Mouse (Mus musculus) kidney, postnatal 25 days (tissue): ENCODE measurements around the gene Nop16.

Experiments used
- DNase-seq, 2 experiments: peaks; one replicate each; pipeline ENCODE4 v3.0.0; 2021; ENCODE audit warnings: mixed read lengths in 2 of 2

Gene Nop16

DNA sequence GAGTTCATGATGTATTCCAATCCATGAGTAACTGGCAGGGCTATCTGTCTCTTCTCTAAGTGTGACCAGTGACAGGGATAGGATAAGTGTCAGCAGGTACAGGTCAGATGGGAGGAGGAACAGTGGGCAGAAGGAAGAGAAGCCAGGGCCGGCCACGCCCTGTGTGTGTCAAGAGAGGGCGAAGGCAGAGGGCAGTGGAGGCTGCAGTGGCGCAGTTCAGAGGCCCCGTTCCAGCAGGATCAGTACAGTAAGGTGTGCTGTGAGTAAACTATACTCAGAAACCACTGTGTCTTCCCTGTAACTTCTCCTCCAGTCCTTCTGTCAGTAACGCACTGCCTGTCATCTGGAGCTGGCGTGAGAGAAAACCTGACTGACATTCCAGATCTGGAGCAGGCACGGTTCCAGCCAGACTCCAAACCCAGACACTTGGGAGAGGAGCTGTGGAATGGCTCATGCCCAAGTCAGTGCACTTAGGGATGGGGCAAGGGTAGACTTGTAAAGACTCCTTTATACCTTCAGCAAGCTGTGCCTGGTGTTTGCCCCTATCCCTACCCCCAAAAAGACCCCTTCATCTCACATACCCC, 6.3 kb upstream of the Nop16 start:
- DNase-seq = peak; percentile 40 to 53

DNA sequence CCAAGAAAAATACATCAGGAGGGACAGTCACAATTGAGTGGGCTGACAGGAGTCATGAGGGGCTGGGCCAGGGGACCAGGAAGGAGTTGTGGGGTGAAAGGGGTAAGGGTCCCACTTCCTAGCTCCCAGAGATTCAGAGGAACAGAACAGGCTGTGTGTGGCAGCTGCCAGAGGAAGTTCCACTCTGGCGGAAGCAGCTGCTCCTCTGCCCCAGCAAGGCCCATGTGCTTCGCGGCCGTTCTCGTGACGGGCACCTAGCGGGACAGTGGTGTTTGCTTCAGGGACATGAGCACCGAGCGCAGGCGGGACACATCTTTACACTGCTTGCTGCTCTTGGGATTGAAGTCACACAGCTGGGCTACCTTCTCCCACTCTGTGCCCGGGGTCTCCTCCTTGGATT, 3.7 kb upstream of the Nop16 start:
- peak in 1 of 2 experiments; percentile 41 for DNase-seq

DNA sequence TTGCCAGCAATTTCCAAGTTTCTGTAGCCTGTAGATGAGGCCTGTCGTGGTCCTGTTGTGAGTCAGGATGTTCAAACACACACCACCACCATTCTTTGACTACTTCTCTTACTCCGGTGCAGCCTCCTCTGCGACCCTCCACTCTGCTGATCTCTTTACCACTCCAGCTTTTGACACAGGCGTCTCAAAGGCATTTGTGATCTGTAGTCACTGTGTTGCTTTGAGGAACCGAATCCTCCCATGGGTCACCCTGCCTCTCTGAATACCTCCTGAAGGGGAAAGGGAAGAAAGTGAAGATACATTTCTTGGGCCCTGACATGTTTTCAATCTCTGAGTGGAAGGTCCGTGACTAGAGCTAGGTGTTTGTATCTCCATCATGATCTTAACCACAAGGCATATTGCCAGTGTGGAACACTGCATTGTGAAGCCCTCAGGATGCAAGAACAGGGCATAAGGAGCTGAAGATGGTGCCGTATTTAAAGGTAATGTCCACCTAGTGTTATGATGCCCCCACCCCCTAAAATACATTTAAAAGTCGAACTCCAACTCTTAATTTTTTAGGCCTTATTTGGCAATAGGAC, 2.0 kb upstream of the Nop16 start:
- no peak for DNase-seq

DNA sequence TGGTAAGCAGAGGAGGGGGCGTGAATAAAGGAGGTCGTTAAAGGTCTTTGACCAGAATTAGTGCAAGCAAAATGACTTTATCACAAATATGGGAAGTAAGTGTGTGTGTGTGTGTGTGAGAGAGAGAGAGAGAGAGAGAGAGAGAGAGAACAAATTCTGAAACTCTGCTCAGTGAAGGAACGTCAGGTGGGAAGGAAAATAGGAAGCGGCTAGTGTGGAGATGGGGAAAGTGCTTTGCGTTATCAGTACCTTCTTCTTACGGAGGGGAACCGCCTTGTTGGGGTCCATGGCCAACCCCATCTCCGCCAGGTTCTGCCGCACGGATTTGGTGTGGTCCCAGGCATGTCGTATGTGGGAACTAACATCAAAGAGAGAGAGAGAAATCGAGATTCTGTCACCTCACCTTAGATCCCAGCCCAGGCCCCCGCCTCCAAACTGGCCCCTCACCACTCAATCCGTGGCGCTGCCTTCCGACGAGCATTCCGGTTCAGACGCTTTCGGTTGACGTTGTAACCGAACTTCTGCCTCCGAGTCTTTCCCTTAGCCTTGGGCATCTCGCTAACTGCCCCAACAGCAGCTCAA, 385 bp downstream of the Nop16 start:
- DNase-seq = no peak

DNA sequence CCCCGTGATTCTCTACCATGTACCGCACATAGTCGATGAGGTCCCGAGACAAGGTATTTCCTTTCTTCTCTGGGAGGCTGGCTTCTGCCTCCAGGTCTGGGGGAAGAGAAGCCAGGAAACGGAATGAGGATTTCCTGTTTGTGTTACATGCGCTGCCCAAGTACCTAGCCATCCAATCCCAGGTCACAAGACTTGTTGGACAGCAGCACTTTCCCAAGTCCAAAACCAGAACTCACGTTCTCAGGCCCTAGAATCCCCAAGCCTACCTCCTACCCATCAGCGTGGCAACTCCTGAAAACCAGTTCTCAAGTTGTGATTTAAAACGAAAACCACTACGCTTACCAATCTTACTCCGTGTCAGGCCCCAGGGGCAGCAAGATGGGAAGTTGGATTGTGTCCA, 4.1 kb downstream of the Nop16 start:
- DNase-seq = no peak

DNA sequence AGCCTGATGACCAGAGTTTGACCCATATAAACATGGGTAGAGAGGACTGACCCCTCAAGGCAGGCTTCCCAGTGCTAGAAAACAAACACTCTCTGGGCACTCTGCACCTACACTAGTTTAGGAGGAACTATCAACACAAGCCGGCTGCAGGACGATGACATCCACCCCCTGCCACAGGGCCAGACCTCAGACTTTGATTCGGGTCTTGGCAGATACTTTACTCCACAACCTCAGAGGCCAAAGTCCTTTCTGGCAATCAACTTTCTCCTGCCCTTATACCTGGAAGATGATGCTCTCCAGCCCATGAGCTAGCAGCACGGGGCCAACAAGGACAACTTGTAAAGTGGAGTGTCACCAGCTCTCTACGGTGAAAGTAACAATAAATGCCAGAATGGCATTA, 7.0 kb downstream of the Nop16 start:
- peak; percentile 37 to 75 for DNase-seq

DNA sequence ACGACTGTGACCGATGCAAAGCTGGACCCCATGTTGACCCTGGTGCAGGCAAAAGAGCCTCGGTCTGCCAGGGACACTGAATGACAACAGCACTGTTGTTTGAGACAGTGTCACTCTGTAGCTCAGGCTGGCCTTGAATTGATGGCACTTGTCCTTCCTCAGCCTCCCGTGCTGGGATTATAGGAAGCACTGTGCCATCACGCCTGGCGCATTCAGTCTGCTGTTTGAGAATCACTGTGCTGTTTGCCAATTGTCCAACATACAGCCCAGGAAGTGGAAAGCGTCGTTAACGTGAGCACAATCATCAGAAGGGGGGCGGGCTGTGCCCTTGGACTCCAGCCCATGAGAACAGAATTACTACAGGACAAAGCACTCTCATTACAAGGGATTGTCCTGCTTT, 7.8 kb downstream of the Nop16 start:
- no peak for DNase-seq

DNA sequence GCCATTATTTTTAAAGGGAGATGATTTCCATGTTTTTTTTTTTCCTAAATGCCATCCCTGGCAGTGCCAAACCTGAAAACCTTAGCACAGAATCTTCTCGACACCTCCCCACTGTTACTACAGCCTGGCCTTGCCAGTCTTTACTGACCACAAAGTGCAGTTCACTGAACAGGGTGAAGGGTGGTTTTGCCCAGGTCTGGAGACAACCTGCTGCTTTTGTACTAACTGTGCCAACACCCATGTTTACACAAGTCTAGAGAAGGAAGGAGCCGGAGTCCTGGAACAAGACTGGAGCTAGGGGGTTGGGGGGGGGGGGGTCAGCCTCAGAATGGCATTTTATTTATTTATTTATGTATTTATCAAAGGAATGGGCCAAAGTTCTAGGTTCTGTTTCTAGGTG, 8.5 kb downstream of the Nop16 start:
- peak in 1 of 2 experiments; percentile 50 for DNase-seq

DNA sequence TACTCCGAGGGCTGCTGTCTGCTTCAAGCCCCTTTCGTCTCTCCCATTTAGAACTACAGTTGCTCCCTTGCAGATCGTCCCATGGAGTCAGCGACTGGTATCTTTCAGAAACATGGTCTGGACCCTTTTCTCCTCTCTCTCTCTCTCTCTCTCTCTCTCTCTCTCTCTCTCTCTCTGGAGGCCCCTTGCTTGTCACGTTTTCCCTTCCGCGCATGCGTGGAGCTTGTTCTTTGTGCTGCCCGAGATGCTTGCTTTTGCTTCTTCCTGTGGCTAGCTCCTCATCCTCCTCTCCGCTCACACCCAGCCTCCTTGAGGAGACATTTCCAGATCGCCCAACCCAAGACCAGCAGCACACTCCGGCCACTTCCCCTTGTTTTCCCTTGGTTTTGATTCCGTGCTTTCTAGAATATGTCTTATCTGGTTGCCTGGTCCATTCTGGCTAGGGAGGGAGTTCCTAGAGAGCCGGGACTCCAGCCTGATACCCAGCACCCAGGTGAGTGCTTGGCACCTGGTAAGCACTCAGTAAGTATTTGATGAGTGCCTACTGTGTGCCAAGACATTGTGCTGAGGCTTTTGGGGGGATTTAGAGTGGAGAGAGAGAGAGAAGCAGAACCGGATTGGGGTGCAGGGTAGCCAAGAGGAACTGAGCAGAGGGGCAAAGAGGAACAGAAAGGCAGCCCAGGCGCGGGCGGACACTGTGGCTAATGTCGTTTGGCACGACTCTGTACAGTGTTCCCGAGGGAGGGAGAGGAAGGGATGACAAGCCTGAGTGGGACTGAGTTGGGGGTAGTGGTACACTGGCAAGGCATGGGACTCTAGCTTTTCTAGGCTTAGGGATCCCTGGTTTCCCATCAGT, 12.0 kb downstream of the Nop16 start:
- no peak for DNase-seq

DNA sequence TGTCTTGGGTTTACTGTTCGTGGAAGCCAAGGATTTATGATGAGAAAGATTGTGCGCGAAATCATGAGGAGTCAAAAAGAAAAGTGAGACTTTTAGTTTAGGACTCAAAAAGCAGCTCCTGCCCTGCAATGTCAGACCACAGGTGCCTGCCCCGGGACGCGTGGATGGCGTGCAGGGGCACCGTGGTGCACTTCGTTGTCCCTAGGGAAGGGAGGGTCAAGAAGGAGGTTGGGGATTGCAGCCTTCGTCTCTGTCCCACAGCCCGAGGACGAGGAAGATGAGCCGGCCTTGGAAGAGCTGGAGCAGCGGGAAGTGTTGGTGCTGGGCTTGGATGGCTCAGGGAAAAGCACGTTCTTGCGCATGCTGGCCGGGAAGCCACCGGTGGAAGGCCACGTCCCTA, 14.4 kb downstream of the Nop16 start:
- DNase-seq = peak in 1 of 2 experiments; percentile 46

DNA sequence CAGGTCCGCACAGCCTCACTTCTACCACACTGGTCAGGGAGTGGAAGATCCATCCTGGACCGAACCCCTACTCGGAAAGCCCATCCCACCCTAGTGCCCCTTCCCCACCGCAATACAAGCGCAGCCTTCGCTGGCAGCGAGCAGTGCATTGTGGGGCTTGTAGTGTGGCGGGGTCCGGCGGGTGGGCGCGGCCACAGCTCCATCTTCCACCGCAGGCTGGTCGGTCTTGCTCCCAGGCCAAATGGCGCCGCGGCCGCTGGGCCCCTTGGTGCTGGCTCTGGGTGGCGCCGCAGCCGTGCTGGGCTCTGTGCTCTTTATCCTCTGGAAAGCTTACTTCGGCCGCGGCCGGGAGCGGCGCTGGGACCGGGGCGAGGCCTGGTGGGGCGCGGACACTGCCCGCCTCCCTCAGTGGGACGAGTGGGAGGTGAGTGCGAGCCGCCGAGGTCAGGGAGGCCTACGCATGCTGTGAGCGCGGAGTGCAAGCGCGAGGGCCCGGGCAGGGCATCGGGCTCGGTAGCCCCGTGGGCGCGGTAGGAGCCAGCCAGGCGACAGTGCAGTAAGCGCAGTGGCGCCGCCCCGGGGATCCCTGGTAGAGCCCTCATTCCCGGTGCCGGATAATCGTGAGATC, 14.9 kb downstream of the Nop16 start, which contains the start of gene Arl10:
Gene Arl10 (plus strand): TSS at position 162 of the 628 bp plus-strand sequence.
- DNase-seq = peak; percentile 80 to 91

DNA sequence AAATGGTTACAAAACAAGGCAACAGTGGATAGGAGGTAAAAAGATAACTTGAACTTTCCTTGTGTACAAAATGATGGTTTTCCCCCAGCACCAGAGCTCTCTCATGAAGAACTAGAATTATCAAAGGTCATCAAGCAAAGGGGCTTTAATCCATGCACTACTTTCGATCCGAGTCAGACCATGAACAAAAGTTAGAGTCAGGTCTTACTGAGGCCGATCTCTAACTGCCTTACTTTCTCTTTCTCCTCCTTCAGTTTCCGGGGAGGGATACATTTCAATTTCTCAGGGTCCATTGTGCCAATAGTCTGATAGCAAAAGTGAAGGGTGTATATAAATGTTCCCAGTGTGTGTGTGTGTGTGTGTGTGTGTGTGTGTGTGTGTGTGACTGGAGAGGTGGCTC, 17.3 kb downstream of the Nop16 start:
- DNase-seq = no peak

DNA sequence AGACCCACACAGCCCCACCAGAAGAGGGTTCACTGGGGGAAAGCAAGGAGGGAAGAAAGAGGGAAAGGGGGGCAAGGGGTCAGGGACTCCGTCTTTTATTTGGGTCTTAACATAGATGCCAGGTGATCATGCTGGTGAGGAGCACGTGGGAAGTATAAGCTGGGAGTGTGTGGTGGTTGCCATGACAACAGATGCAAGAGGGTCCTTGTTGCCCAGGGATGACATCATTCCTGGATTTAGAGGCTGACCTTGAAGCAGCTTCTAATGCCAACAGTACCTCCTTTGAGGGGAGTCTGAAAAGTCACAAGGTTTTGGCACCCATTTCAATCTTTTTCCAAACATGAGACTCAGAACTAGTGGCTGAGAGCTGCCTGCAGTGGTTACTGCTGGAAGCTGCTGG, 18.3 kb downstream of the Nop16 start:
- no peak for DNase-seq

DNA sequence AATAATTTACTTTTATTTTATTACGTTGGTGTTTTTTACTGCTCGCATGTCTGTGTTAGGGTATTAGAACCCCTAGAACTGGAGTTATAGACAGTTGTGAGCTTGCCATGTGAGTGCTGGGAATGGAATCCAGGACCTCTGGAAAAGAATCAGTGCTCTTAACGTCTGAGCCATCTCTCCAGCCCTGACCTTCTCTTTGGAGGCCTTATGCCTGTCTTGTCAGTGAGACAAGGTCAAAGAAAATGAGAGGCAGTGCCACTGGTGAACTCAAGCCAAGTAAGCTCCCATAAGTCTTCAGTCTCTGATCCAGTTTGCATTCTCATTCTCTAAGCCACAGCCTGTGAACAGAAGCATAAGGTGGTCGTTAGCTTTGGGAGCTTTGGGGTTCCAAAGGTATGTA, 19.2 kb downstream of the Nop16 start:
- no peak for DNase-seq

DNA sequence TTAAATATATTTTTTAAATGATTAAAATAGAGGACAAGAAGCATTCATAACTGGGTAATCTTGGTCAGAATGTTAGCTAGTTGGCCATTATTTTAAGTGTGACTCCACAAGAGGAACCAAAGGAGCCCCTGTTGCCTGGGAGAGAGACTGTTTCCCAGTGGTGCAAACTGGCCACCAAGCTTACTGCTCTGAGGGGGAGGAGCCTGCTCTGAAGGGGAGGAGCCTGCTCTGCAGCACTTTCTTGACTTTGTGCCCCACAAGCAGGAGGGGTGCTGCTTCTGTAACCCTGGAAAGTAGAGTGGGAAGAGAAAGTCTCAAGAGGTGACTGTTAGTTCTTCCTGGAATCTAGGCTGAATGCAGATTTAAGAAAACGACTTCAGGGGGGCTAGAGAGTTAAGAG, 20.6 kb downstream of the Nop16 start:
- DNase-seq = no peak

DNA sequence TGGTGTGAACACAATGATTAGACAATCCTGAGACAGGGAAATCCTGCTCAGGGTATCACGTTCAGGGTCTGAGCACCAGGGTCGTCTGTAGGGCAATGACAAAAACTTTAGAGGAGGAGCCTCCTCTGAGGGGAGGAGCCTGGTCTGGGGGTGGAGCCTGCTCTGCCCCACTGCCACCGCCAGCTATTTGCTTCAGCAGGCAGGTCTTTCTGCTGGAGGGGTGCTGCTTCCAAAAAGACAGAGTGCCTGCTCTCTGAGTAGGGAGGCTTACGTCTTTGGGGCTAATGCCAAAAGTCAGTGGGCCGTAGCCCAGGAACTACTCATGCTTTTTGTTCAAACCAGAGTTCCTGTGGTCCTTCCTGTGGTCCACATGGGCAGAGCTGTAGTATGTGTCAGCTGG, 21.5 kb downstream of the Nop16 start:
- peak; percentile 42 to 65 for DNase-seq

DNA sequence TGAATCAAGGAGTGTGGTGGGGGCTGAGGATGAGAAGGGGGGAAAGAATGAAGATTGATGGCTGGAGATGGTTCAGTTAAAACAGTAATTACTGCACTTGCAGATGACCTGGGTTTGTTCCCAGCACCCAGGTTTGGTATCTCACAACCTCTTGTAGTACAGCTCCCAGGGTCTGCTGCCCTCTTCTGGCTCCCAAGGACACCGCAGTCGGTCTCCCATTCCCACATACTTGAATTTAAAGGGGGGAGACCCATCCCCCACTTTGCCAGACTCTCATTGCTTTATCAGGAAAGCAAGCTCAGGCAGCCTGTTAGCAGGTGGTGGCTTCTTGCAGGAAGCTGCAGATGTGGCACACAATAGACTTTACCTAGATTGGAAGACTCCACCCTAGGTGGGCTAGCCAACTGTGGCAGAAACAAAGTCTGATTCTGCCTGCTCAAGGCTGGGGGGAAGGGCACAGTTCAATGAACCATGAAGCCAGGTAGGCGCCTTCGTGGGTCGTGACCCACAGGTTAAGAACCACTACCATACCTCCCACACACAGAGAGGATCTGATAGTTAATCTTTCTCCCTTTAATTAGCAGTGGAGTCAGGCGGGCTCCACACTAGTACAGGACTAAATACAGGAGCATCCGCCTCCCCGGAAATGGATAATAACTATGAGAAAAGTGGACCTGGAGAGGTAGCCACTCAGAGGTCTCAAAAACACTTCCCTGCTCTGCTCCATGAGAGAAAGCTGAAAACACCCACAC, 24.1 kb downstream of the Nop16 start:
- DNase-seq = peak; percentile 74 to 89

DNA sequence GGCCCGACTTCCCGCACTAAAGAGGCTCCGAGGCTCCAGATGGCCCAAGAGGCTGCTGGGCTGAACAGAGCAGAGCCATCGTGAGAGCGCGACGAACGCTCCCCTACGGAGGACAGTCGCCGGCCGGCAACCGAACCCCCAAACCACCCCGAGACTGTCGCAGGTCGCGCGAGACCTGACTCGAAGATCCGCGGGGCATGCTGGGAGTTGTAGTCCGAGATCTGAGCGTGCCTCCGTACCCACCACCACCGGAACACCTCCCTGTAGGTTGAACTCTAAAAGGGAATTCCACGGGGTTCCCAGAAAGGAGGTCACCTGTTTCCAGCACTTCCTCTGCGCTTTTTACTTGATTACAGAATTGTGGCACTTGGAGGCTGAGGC, 24.7 kb downstream of the Nop16 start, which contains the start of gene 4833439L19Rik:
Gene 4833439L19Rik (minus strand): TSS at position 235 of the 381 bp plus-strand sequence.
- peak; percentile 97 to 98 for DNase-seq

DNA sequence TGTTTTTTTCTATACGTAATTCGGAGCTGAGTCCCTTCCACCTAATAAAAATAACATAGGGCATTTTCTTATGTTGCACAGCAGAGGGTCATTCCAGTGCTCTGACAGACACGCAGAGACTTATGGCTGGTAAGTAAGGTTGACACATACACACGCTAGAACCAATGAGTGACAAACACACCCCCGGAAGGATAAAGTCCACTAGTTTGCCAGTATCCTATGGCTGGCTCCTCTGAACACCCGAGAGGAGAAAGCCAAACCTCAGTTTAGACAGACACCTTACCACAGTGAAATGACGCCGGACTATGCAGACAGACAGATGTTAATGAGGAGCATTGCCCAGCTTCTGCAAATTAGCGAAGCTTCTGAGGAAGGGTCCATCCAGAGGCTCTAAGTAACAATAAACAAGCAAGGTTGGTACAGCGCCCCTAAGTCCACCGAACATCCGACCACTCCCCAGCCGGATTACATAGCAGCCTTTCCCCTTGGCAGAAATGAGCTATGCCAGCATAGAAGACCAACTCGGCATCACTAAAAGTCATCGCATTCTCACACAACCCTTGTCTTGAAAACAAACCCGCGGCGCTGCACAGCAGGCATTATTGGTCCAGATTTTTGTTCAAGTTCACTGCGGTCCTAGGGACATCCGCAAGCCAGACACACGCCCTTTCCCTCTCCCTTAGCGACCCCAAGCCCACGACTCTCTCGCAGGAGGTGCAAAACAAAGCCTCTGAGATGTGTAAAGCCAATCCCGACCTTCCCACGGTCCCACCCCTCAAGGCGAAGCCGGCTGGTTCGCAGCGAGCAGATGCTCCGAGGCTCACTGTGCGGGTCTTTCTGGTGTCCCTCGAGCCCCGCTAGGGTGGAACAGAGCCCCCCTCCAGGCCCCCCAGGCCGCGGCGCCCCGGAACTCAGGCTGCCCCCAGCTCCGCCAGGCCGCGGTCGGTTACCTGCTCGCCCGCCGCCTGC, 25.4 kb downstream of the Nop16 start:
- DNase-seq = peak in 1 of 2 experiments; percentile 29

DNA sequence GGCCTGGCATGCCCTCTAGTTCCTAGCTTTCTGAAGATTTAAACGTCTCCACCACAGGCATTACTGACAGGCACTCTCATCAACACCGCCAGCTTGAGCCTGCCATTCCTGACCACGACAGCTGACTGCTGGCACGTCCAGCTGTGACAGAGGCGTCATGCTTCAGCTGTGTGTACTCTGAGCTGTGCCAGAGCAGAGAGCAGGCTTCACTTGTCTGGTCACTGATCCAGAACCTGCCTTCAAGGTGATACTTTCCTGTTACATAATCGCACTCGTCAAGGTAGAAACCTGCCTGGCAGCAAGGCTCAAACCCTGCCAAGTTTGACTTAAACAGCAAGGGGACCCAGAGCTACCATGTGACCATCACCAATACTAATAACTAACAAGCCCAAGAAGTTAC, 27.3 kb downstream of the Nop16 start:
- peak; percentile 80 to 96 for DNase-seq

DNA sequence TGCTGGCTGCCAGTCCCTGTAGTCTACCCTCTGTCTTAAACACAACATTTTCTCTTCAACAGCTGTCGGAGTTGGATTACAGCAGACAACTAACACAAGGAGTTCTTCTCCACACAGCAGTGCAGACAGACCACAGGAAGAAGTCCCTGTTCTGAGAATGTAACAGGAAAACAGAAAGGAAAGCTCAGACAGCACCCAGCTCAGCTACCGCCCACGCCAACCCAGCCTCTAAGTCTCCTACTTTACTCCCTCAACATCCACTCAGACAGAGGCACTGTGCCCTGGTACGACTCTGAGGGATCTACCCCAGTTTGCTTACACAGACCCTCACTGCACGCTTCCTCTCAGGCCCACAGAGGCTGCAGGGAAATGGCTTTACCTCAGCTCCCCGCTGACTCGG, 29.3 kb downstream of the Nop16 start:
- no peak for DNase-seq
